In genomic region chr12:79211447-79211846, GRCm38 (mm10) we compare ENCODE assay signal across 26 mouse cellular contexts.
"Had no signal": no experiment of that assay in that cellular context is flagged by ENCODE, and none has a peak within 500 bp of the region (broad histone marks: within the 10 kb centered on the region; RNA-seq: fewer than 3 reads in every experiment).

No protein-coding gene starts in this region.

- H3K4me3 ChIP-seq: kidney, embryonic 15.5 days; limb, embryonic 12.5 days; limb, embryonic 15.5 days; liver, embryonic 12.5 days; liver, embryonic 15.5 days; lung, embryonic 15.5 days; megakaryocyte, embryonic 14.5 days; midbrain, embryonic 10.5 days; neural tube, embryonic 12.5 days; neural tube, embryonic 15.5 days; stomach, embryonic 15.5 days had no signal

- H3K27me3 ChIP-seq: kidney, embryonic 15.5 days; limb, embryonic 12.5 days; limb, embryonic 15.5 days; liver, embryonic 15.5 days; lung, embryonic 15.5 days; neural tube, embryonic 12.5 days; neural tube, embryonic 15.5 days; stomach, embryonic 15.5 days had no signal

- H3K4me2 ChIP-seq: kidney, embryonic 15.5 days; limb, embryonic 12.5 days; limb, embryonic 15.5 days; liver, embryonic 12.5 days; liver, embryonic 15.5 days; lung, embryonic 15.5 days; neural tube, embryonic 12.5 days; neural tube, embryonic 15.5 days; stomach, embryonic 15.5 days had no signal

- ATAC-seq: liver, embryonic 12.5 days had no signal

- H3K36me3 ChIP-seq: kidney, embryonic 15.5 days; limb, embryonic 12.5 days; limb, embryonic 15.5 days; liver, embryonic 12.5 days; liver, embryonic 15.5 days; lung, embryonic 15.5 days; midbrain, embryonic 10.5 days; neural tube, embryonic 12.5 days; neural tube, embryonic 15.5 days; stomach, embryonic 15.5 days had no signal

- DNase-seq: kidney, adult 11 months; kidney, adult 8-10 months; kidney, postnatal 10 days; kidney, postnatal 36 days; left cerebral cortex, postnatal 4 days; lung, adult 18-20 months; lung, postnatal 10 days; lung, postnatal 36 days; midbrain, embryonic 14.5 days; right cerebral cortex, adult 18-20 months; right cerebral cortex, postnatal 14 days; right cerebral cortex, postnatal 4 days; spleen, adult 18-20 months; thymus, adult 2 months; thymus, postnatal 25 days had no signal

- H3K27ac ChIP-seq: kidney, embryonic 15.5 days; limb, embryonic 12.5 days; limb, embryonic 15.5 days; liver, embryonic 12.5 days; liver, embryonic 15.5 days; lung, embryonic 15.5 days; midbrain, embryonic 10.5 days; neural tube, embryonic 12.5 days; neural tube, embryonic 15.5 days; stomach, embryonic 15.5 days had no signal

- H3K4me1 ChIP-seq: limb, embryonic 15.5 days; liver, embryonic 12.5 days; stomach, embryonic 15.5 days had no signal

- H3K9ac ChIP-seq: kidney, embryonic 15.5 days; limb, embryonic 12.5 days; limb, embryonic 15.5 days; liver, embryonic 12.5 days; liver, embryonic 15.5 days; lung, embryonic 15.5 days; neural tube, embryonic 12.5 days; neural tube, embryonic 15.5 days; stomach, embryonic 15.5 days had no signal

- H3K9me3 ChIP-seq: kidney, embryonic 15.5 days; limb, embryonic 12.5 days; limb, embryonic 15.5 days; liver, embryonic 12.5 days; liver, embryonic 15.5 days; lung, embryonic 15.5 days; megakaryocyte, embryonic 14.5 days; midbrain, embryonic 10.5 days; neural tube, embryonic 12.5 days; neural tube, embryonic 15.5 days; stomach, embryonic 15.5 days had no signal
